Mouse (Mus musculus) gonadal fat pad, adult 2 months (tissue): ENCODE data around the gene Ccdc78. TPM values are rescaled to one million over a fixed set of nuclear protein-coding genes. Genes with fewer than 3 reads are reported as not detected.

ENCODE experiments used
- DNase-seq: peaks from one replicate; pipeline ENCODE4 v3.0.0-alpha.2; 2012; ENCODE audit warnings: low read depth
- polyA plus RNA-seq: library from polyadenylated mRNA; depleted of rRNA; stranded (reverse); fragments of >200 nt; gene quantifications from 2 replicates; pipeline ENCODE4 v1.2.3, GENCODE M21; 2012

Ccdc78 gene
- polyA plus RNA-seq, 1 experiment, result 0.30 TPM

DNA sequence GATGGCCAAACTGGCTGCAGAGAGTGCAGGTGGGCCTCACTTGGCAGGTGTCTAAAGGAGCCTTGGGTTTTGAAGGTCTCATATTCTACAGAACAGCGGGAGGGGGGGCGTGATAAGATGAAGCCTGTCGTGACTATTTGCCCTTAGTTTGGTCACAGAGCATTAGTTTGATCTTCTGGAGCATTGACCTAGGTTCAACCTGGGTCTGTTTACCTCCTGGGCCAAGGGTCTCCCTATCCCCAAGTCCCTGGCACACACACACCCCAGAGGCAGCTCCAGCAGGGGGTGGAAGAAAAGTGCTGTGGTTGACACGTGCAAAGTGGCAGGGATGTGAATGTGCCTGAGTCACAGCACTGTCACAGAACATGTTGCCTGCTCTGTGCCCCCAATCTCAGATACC is 24.5 kb downstream of the Ccdc78 start:
- DNase-seq, result no peak

DNA sequence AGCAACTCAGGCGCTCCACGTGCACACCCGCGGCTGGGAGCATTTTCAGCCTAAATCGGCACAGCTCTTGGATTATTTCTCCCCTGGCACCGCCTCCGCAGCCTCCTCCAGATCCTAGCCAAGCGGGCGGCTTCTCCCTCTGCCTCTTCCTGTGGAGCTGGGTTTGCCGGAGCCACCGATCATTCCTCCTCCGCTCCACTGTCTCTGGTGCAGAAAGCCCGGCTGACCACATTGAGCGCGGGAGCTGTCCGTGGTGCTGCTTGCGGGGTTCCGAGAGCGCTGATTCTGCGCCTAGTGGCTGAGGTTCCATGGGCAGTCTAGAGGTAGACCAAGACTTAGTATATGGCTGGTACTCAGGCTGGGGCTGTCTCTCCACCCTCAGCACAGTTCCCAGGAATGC is 27.1 kb downstream of the Ccdc78 start:
- DNase-seq, result no peak

DNA sequence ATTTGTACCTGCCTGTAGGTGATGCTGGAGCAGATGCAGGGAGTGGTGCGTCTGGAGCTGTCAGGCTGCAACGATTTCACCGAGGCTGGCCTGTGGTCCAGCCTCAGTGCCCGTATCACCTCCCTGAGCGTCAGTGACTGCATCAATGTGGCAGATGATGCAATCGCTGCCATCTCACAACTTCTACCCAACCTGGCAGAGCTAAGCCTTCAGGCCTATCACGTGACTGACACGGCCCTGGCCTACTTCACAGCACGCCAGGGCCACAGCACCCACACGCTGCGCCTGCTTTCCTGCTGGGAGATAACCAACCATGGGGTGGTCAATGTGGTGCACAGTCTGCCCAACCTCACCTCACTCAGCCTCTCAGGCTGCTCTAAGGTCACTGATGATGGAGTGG is 31.3 kb downstream of the Ccdc78 start:
- no peak for DNase-seq

DNA sequence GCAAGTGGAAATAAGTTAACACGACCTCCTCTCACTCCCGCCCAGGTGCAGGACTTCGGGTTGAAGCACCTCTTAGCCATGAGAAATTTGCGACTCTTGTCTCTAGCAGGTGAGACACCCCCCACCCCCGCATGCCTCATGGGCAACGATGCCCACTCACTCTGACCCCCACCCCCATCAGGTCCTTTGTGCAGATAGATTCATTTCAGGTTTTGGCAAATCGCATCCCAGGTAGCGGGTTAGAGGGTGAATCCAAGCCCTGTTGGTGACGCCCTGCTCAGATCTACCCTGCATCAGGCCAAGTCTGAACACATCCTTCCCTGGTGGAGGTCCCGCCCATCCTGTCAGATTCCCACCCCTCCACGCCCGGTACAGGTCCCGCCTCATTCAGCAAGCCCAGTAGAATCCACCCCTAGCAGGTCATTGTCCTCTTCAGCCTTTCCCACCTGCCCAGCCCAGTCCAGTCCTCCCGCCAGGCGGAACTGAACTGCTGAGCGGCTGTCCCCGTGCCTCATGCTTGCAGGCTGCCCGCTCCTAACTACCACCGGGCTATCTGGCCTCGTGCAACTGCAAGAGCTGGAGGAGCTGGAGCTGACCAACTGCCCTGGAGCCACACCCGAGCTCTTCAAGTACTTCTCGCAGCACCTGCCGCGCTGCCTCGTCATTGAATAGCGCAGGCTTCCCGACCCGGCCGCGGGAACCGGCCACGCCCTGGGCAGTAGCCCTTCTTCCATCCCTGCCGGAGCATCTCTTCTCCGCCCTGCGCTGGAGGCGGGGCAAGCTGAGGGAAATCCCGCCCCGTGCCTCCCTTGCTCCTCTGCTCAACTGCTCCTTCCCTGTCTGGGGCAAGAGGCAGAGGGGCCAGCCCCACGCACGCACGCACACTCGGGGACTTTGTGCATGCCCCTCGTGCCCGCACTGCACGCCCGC is 32.7 kb downstream of the Ccdc78 start:
- DNase-seq, result no peak

DNA sequence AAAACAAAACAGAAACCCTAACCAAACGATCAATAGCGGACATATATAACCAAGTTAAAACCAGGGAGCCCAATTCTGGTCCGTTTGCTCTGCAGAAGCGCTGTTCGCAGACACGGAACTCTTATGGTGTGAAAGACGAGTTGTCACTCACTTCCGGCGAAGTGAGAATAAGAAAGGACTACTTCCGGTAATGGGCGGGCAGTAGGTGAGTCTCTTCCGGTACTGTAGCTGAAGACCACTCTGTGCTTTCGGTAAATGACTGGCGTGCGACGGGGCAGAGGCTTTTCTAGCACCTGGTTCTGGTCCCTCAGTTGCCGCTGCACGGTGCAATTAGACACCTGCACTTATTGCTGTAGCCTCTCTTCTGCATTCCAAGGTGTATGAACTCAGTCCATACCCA is 37.1 kb downstream of the Ccdc78 start, which contains the start of gene Wdr24:
Wdr24 (plus strand) TSS at position 176 of the 400 bp plus-strand sequence.
- no peak for DNase-seq

DNA sequence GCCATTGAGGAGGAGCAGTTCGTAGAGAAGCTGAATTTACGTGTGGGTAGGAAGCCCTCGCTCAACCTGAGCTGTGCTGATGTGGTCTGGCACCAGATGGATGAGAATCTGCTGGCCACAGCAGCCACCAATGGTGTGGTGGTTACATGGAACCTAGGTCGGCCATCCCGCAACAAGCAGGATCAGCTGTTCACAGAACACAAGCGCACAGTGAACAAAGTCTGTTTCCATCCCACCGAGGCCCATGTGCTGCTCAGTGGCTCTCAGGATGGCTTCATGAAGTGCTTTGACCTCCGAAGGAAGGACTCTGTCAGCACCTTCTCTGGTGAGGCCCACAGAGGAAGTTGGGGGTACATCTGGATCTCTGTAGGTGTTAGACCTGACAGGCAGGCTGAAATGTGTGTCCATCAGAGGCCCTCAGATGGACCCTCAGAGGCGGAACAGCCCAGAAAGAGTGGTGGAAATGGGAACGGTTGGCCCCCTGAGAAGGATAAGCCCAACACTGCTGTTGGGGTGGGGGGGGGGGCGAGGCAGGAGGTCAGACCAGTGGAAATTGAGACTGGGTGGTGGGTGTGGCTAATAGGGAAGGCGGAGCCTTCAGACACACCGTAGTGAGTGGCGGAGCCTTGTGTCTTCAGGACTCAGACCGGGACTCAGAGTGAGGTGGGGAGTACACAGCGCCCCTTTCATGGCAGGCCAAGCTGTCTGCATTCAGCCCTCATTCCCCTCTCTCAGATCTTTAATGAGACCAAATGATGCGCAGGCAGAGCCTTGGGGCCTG is 38.2 kb downstream of the Ccdc78 start:
- DNase-seq, result no peak

DNA sequence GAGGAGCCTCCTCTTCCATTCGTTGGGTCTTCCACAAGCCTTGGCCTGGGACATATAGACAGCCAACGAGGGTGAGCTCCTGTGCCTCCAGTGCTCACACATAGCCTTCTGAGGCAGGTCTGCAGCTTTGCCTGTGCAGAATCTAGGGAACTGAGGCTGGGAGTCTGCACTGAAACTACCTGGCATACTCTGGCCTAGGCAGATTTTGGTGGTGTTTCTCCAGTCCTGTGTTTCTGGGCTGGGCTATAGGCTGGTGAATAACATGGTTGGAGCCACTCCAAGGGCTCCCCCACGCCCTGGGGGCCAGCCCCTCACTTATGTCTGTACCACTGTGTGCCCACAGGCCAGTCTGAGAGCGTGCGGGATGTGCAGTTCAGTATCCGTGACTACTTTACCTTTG is 38.9 kb downstream of the Ccdc78 start:
- DNase-seq, result no peak

DNA sequence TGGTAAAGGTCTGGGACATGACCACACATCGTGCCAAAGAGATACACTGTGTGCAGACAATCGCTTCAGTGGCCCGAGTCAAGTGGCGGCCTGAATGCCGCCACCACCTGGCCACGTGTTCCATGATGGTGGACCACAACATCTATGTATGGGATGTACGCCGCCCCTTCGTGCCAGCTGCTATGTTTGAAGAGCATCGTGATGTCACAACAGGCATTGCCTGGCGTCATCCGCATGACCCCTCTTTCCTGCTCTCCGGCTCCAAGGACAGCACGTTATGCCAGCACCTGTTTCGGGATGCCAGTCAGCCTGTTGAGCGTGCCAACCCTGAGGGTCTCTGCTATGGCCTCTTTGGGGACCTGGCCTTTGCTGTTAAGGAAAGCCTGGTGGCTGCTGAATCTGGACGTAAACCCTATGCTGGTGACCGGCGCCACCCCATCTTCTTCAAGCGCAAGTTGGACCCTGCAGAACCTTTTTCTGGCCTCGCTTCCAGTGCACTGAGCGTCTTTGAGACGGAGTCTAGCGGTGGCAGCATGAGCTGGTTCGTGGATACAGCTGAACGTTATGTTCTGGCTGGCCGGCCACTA is 39.7 kb downstream of the Ccdc78 start:
- no peak for DNase-seq

DNA sequence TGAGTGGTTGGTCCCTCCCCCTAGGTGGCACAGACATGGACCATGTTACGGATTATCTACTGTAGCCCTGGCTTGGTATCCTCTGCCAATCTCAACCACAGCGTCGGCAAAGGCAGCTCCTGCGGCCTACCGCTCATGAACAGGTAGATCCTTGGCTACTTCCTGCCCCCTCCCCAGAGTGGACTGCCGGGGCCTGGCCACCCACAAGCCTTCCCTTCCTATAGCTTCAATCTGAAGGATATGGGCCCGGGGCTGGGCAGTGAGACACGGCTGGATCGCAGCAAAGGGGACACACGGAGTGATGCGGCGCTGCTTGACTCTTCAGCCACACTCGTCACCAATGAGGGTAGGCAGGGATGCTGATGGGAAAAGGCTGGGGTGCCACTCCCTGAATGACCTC is 40.6 kb downstream of the Ccdc78 start:
- no peak for DNase-seq

DNA sequence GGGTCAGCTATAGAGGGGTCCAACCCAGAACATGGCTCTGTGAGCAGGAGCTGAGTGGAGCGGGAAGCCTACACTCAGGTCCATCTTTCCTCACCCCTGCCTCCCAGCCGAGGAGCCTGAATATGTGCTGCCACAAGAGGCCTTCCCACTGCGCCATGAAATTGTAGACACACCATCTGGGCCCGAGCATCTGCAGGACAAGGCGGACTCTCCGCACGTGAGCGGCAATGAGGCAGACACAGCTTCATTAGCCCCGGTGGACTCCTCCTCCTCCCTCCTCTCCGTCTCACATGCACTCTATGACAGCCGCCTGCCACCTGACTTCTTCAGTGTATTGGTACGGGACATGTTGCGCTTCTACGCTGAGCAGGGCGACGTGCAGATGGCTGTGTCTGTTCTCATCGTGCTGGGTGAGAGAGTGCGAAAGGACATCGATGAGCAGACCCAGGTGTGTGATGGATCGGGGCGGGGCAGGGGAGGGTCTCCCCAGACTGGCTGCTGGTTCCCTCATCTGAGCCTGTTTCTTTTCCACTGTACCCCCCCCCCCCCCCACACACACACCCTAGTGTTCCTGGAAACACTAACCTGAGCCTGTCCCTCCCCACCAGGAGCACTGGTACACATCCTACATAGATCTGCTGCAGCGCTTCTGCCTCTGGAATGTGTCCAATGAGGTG is 41.3 kb downstream of the Ccdc78 start:
- DNase-seq, result no peak

DNA sequence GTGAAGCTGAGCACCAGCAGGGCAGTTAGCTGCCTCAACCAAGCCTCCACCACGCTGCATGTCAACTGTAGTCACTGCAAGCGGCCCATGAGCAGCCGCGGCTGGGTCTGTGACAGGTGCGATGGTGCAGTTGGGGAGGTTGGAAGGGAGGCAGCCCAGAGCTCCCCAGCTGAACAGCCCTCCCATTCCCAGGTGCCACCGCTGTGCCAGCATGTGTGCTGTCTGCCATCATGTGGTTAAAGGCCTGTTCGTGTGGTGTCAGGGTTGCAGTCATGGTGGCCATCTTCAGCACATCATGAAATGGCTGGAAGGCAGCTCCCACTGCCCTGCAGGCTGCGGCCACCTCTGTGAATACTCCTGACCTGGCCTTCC is 41.8 kb downstream of the Ccdc78 start:
- DNase-seq, result no peak

DNA sequence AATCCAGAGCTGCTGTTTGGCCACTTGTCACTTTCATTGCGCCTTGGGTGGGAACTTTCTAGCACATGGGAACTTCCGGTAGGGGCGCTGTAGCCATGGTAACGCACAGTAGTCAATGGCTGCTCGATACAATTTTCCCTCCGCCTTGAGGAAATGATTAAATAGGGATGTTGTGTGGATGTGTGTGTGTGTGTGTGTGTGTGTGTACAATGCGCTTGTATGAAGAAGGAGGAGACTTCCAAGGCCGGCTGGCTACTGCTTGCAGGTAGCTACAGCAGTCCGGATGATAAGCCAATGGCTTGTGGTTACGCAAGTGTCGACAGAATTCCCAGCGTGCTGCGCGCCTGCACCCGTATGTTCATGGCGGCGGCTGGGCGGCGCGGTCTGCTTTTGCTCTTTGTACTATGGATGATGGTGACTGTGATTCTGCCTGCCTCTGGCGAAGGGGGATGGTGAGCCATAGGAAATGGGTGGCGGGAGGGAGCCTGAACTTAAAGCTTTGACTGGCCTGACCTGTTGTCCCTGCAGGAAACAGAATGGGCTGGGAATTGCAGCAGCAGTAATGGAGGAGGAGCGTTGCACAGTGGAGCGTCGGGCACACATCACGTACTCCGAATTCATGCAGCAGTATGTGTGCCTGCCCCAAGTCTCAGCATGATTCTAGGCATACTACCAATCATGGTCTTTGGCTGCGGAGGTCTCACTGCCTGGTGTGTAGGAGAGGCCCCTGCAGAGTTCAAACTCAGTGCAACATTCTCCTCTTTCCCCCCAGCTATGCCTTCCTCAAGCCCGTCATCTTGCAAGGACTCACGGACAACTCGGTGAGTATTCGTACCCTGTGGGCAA is 42.6 kb downstream of the Ccdc78 start, which contains the start of gene Jmjd8:
Jmjd8 (plus strand) TSS at position 156 of the 846 bp plus-strand sequence.
- no peak for DNase-seq

DNA sequence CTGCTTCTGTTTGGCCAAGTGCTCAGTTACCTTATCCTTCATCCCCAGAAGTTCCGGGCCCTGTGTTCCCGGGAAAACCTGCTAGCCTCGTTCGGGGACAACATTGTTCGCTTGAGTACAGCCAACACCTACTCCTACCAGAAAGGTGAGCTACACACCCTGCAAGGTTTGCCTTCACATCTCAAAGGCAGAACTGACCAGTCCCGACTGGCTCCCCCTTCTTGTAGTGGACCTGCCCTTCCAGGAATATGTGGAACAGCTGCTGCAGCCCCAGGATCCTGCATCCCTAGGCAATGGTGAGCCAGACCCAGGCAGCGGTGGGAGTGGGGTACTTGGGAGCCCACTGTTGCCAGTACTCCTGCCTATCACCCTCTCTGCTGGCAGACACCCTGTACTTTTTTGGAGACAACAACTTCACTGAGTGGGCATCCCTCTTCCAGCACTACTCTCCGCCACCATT is 43.2 kb downstream of the Ccdc78 start:
- no peak for DNase-seq

DNA sequence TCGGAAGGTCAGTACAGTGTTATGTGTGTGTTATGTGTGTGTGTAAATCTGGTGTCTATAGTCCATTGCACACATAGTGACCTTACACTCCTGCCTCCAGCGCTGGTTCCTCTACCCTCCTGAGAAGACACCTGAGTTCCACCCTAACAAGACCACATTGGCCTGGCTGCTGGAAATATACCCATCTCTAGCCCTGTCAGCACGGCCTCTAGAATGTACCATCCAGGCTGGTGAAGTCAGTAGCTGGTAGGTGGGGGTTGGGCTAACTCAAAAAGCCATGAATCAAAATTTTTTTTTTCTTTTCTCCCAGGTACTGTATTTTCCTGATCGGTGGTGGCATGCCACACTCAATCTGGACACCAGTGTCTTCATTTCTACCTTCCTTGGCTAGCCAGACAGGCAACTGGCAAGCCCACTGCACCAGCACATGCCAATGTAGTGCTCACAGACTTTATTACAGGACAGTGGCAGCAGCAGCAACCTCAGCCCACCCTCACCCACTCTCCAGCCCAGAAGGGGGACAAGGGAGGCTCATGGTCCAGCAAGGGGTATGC is 43.9 kb downstream of the Ccdc78 start:
- no peak for DNase-seq

DNA sequence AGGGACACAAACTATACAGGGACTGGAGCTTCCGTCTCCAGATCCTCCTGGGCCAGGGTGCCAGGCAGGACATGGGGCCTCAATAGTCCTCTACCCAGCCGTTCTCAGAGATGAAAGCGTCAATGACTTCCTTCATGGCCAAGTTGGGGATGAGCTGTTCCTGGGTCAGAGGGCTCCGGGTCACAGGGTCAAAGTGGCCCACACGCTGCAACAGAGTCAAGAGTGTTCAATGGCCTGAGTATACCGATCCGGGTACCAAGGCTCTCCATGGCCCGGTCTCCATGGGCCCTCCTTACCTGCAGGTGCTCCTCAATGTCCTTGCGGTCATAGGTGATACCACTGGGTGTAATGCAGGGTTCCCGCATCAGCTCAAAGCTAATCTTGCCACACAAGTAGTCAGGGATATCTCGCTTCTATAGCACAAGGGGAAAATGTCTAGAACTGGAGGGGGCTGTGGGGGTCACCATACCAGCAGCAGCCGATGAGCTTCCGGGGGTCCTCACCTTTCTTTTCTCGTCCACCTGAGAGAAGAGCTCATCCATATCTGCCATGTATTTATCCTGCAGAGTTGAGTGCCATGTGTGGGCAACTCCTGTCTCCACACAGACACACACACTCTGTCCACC is 44.5 kb downstream of the Ccdc78 start:
- no peak for DNase-seq

DNA sequence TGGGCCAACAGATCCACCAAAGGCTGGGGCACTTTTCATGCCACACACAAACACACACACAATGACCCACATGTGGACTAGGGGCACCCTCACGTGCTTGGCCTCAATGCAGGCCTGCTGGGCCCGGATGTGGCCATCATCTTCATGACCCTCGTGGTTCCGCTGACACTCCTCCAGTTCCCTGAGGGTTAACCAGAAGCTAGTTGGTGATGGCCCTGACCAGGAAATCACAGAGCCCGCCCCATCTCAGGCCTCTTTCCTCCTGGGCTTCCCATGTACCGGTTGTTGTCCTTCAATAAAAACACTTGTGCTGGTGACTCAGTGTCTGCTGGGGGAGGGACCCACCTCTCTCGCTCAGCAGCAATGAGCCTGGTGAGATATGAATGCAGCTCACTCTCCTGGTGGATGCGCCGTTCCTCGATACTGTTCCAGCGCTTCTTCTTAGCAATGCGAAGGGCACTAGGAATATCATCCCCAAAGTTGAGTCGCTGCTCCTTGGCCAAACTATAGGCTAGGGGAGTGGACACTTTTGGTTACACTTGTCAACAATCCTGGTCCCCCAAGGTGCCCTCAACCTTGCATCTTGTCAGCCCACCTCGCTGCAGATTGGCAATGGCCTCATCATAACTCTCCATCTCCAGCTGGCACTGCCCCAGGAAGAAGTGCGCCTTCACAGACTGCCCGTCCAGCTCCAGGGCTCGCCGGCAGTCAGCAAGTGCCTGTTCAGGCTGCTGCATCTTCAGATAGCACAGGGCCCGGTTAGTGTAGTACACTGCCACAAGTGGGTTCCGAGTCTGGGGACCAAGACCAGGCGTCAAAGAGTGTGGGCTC is 45.3 kb downstream of the Ccdc78 start:
- DNase-seq, result no peak

DNA sequence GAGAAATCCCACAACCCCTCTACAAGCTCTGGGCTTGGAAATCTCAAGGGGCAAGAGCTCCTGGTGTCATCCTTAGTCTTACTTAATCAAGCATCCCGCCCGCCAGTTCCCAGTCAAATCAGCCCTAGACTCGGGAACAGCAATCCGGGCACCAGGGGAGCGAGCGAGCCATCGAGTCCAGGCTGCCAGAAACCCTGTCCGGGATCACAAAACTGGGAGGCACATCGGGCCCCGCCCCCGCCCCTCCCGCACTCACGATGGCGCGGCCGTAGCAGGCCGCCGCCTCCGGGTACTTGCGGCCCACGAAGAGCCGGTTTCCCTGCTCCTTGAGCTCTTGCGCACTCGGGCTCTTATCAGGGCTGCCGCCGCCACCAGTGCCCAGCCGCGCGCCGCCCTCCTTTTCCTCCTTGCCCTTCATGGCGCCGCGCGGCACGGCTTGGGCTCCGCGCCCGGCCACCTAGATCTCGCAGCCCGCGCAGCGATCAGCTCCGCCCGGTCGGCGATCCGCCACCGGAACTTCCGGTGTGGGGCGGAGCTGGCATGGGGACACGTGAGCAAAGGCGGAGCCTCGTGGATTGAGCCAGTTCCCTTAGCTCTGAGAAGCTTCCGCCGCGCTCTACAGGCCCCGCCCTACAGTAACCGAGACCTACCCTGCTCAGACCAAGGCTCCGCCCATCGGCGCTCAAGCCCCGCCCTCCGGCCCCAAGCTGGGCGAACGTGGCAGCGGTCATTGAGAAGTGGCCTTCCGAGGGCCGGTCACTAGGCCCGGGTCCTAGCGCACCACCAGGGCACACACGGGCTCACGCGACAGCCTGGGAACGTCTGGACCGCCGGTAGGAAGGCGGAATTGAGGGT is 46.3 kb downstream of the Ccdc78 start:
- no peak for DNase-seq

DNA sequence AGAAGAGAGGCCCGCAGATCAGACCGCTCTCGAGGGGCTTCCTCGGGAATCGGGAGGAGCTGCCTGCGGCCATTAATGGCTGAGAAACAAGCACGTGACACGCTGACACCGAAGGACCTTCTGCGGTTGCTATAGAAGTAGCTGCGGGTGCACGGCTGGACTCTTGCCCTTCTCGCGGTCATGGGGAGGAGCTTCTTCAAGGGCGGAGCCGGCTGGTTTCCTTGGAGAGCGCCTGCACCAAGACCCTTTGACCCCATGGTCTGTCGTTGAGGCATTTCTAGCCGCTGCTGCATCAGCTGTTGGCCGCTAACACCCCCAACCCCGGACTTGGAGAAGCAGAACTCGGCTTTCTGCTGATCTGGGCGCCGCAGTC is 46.9 kb downstream of the Ccdc78 start, which contains the start of gene Stub1:
Stub1 (minus strand) TSS at position 114 of the 373 bp plus-strand sequence.
- DNase-seq, result no peak
